Mouse (Mus musculus): ENCODE results near the gene Slc38a1.

Slc38a1 gene

DNA sequence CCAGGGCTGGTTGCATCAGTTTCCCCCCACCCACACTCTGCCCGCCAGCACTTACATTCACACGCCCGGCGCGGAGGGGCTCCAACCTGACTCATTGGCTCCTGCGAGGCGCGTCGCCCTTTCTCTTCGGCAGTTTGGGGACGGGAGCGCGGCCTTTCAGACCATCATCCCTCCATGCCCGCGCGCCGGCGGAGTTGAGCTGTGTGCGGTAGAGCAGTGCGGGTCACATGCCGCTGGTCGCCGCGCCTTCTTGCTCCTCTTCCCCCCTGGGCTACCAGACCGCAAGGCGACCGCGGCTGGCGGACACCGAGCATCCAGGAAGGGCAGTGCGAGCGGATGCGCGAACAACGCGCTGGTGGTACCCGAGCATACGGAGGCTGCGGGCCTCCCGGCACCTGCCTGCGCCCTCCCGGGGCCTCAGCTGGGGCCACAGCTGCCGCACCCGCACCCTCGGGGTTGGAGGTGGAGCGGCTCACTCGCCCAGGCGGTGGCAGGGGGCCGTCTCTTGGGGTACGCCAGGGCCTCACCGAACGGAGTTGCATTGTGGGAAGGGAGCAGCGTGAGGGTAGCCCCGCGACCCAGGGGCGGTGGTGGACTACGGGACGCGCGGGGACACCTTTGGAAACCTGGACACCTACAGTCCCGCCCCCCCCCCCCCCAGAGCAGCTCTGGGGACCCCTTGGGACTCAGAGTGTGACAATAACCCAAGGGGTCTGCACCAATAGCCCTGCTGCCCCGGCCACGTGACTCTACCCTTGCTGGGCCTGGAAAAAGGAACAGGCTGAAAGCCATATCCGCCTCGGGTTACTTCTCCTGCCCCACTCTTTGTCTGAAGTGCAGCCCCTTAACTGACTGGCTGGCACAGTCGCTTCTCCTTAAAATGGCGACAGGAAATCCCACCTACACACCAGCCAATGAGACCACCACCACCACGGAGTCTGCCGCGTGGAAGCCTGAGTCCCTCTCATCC is at the start of gene Slc38a1:
TSS of gene Slc38a1 (minus strand) at position 478 of the 970 bp plus-strand sequence.
- no peak for DNase-seq (ENCODE audit: extremely low read depth, insufficient read length, low spot score)

DNA sequence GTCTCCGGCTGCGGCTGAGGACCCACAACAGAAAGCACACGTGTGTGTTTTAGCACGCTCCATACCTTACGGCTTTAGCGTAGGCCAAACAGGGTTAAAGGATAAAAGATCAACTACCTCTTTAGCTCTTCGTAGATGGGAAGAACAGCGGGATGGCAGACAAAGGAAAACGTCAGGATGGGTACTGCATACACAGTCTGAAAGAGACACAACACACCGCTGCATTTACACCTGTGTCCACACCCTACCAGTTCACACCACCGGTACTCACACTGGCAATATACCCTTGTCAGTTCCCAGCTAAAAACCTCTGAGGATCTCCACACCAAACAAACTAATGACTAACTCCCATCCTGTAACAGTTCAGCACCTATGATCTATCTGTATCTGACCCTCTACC is 49.7 kb upstream of the Slc38a1 start:
- no peak for DNase-seq (ENCODE audit: extremely low read depth, insufficient read length, low spot score)

DNA sequence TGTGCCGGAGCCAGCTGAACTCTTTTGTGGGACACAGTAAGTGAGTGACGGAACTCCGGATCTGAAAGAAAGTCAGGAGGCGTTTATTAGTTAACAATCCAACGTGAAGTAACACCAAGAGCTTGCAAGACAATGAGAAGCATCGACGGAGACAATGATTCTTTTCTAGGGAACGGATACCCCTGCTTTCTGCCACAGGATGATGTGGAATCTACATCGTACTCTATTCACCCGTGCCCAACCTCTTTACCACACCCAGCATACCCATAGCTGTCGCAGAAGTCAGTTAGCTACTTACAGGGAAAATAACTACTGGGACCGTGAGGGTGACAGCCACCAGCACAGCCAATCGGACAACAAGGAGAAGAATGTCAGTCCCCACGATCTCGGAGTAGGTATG is 48.7 kb upstream of the Slc38a1 start:
- no peak for DNase-seq (ENCODE audit: extremely low read depth, insufficient read length, low spot score)

DNA sequence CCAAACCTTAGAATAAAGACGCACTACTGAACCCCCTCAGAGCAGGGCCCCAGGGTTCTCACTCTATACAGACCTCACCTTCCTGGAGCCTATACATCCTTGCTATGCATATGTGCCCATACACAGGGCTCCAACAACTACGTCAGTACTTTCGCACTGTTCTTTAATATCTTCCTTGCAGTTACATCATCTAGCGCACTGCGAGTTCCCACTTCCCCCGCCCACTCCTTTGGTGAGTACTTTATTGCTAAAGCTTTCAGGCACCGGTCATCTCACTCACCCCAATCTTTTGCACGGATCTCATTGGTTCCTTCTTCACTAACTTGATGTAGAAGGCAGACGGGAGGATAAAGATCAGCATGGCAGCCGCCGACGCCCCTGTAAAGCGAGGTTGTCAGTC is 48.1 kb upstream of the Slc38a1 start:
- no peak for DNase-seq (ENCODE audit: extremely low read depth, insufficient read length, low spot score)

DNA sequence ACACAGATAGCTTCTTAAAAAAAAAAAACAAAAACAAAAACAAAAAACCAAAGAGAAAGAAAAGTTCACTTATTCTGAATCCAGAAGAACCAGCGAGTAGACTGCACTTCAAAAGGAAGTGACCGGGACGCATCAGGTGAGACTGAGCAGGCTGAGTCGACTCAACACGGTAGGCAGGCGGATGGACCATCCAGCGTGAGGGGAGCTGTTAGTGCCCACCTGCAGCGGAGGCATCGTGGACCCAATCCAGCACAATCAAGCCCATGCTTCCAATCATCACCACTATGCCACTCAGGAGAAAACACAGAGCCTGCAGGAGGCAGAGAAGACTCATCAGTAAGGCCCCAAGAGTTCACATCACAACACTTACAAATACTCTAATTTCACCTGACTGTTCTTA is 47.2 kb upstream of the Slc38a1 start:
- DNase-seq (ENCODE audit: extremely low read depth, insufficient read length, low spot score), result no peak

DNA sequence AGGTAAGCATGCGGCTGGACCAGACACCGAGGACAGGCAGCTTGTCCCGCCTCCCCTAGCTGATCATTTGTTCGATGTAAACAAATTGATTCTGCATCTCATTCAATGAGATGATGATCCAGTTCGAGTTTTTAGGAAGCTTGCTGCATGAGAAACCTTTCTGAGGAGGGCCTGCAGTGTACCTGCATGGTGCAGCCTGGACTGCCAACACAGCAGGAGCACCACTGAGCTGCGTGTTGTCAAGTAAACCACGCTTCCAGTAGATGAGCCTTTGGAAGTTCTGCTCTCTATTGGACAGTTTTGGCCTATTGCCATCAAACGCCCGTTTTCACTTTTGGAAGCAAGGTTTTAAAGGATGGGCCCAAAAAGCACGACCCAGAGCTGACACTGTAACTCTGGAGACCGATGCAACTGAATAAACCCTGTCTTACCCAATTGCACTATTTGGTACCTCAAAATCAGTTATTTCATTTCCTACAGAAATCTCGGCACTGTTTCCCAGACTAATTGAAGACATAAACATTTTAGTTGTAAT is 46.1 kb upstream of the Slc38a1 start:
- no peak for DNase-seq (ENCODE audit: extremely low read depth, insufficient read length, low spot score)

DNA sequence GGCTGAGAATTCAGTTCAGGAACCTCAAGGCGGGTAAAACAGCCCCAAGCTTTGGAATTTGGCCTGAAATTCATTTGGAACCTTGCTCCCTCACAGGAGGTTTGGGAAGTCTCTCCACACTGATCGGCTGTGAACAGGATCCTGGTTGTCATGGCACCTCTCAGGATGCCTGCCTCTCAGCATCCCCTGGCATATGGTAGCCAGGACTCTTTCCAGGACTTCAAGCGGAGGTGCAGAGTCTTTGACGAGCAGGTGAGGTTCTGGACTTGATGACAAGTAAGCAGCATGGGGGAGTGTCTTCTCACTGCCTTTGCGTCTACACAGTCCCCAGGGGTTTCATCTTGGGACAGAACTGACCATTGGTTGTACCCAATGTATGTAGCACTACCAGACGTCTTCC is 45.3 kb upstream of the Slc38a1 start:
- no peak for DNase-seq (ENCODE audit: extremely low read depth, insufficient read length, low spot score)

DNA sequence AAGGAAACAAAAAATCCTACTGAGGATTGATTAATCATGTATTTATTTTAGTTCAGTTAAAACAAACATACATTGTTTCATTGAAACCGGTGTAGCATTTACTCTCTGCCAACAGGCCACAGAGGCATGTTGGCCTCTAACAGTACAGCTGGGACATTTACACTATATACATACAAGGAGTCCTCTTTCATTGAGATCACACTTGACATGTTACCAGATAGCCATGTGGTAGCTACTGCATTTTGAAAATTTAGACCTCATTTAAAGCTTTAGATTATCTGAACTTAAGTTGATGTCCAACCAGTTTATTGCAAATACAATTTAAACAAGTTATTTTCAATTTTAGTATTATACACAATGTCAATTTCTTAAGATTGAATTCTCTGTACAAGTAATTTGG is 44.7 kb upstream of the Slc38a1 start:
- DNase-seq (ENCODE audit: extremely low read depth, insufficient read length, low spot score), result no peak

DNA sequence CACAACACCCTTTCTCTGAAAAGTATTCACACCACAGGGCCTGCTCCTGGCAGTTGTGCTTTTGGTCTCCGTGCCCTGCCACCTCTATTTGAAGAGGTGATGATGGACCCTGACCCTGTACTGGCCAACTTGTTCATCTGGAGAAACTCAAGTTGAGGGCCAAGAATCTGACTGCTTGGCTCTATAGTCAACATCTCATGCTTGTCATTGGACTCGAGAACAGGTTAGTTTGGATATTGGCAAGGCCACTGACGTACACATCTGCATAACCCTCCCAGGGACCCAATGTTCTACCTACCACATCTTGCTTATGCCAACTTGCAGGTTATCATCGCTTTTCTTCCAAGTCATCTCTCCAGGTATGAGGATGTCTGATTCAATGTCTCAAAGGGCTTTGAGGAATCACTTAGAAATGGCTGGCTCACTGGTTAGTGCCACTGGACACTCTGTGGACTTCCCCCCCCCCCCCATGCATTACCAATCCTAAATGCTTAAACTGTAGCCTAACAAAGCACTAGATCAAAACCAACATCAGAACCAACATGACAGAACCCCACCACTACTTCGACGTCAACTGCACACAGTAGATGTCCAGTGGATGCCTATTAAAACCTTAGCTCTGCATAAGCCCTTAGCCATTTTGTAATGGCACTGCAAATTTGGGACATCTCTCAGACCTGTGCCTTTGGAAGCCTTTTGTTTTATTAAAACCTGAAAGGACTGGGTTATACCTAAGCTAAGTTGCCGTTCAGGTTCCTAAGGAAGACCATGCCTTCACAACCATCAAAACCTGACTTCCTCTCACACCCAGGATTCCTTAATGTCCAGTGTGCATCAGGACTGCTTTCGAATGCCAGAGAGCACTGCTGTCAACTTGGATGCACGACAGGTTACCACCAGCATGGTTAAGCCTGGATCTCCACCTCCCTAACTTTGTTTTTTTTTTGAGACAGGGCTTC is 43.8 kb upstream of the Slc38a1 start:
- no peak for DNase-seq (ENCODE audit: extremely low read depth, insufficient read length, low spot score)

DNA sequence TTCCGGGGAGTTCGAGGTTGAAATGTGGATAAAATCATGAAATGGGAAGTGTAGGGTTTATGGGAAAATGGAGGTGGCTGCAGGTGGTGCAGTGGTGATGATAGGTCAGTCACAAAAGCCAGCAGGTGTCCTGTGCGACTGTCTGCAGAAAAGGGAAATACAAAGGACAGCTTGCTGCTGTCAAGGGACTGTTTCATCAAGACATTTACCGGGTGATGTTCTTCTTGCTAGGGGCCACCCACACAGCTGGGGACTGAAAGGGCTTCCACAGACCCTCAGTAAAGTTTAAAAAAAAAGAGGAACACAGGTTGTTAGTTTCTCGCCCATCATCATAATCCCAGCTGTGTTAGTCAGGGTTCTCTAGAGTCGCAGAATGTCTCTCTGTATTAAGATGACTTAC is 42.6 kb upstream of the Slc38a1 start:
- no peak for DNase-seq (ENCODE audit: extremely low read depth, insufficient read length, low spot score)

DNA sequence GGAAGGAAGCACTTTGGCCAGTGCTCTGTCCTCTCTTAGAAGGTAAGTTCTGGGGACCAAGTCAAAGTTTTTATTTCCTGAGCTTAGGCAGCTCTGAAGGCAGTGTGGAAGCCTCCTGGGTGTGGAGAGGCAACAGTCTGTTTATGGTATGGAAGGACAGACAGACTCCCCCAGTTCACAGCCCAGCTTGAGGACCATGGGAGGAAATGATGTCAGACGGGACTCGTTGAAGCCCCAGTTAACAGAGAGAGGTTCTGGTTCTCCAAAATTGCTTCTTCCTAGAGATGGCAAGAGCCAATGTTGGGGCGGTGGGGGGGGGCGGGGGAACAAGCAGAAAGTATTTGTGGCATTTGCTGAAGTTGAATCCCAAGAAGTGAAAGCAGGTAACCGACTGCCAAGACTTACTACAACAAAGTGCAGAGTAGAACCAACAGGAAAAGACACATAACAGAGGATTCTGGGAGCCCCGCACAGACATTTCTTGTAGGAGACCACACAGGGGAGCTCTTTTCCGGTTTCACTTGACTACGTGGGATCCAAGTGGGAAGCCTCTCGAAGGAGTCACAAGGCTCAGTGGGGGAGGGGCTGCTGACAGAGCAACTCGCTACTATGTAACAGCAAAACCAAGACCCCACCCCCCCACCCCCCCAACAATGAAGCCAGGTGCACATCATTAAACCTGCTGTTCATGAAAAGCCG is 41.6 kb upstream of the Slc38a1 start:
- DNase-seq (ENCODE audit: extremely low read depth, insufficient read length, low spot score), result no peak

DNA sequence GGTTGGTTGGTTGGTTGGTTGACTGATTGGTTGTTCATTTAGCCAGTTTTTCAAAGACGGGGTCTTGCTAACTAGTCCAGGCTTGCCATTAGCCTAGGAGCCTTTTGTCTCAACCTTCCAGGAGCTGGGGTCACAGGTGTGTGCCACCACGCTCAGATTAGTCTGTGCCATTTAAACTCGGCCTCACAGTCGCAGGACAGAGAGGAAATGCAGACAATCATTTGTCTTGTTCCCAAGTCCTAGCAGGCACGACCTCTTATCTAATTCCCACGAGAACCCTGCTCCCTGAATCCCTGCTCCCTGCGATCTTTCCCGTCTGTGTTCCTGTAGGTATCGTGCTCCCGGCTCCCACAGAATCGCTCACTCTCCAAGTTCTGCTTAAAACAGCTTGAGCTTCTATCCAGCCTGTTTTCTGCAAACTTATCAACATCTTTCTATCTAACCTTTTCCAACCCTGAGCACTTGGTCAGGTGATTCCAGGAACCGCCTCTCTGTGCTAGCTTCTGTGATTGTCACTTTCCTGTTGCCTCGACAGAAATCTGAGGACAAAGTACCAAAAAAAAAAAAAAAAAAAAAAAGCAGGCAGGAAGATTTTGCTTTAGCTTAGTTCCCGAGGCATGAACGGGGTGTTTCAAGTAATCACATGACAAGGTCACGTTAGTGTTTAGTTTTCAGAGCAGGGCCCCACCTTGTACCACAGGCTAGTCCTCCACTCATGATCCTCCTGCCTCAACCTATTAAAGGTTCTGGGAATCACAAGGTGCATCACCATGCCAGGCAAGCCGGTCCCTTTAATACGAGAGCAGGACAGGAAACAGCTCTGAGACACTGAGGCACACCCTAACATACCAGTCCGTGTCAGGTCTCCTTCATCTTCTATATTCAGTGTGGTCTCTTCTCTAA is 36.4 kb upstream of the Slc38a1 start:
- no peak for DNase-seq (ENCODE audit: extremely low read depth, insufficient read length, low spot score)

DNA sequence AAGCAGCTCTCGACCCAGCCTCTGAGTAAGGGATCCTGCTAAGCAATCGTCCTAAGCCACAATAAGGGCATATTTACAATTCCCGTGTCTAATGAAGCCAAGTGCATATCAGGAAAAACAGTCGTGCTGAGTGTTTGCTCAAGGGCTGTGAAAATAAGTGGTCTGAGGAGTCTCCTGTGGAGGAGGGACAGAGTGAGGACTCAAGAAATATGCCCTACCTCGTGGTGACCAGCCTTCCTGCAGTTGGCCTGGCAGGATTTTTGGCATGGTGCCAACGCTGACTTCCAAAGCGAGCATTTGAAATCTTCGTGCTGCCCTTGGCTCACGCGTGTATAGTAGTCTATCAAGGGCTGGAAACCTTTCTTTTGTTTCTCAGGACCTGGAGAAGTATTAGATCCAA is 33.8 kb upstream of the Slc38a1 start:
- DNase-seq (ENCODE audit: extremely low read depth, insufficient read length, low spot score), result no peak

DNA sequence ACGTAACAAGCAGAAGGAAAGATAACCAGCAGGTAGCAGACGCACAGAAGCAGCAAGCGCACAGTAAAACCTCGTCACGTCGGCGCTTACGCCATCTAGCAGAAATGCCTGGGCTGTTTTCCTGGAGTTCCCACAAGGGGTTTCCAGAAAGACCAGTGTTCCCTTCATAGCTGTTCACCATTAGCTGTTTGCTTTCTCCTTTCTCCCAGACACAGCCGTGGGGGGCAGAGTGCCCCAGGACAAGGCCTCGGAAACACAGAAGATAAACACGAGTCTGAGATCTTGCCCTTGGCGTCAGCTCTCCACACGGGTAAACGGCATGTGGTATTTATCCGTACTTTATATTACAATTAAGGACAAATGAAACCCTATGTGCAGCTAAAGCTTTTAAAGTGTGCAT is 33.0 kb upstream of the Slc38a1 start:
- no peak for DNase-seq (ENCODE audit: extremely low read depth, insufficient read length, low spot score)

DNA sequence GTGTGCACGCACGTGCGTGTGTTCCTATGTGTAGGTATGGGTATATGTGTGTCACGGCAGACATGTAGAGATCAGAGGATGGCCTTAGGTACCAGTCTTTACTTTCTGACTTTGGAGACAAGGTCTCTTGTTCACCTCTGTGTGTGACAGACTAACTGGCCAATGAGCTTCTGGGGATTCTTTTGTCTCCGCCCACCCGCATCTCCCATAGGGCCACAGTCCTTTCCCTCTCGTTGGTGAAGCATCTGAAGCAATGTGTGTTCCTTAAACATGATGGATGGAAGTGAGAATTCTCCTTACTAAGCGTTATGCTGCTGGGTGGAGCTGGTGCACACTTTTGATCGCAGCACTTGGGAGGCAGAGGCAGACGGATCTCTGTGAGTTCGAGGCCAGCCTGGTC is 32.3 kb upstream of the Slc38a1 start:
- no peak for DNase-seq (ENCODE audit: extremely low read depth, insufficient read length, low spot score)

DNA sequence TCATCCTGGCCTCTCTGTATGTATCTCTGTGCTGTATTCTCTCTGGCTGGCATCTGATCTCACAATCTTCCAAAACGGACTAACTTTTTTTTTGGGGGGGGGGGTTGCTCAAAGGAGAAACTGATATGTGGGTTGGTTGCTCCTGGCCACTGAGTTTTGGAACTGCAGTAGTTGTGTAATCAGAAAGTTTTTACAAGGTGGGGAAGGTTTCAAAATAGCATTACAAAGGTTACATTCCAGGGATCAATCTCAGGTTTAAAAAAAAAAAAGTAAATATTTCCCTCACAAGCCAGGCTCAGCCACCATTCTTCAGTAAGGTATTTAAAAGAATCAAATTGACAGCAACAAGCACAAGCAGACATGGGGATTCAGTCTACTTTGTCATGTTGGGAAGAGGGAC is 31.4 kb upstream of the Slc38a1 start:
- no peak for DNase-seq (ENCODE audit: extremely low read depth, insufficient read length, low spot score)

DNA sequence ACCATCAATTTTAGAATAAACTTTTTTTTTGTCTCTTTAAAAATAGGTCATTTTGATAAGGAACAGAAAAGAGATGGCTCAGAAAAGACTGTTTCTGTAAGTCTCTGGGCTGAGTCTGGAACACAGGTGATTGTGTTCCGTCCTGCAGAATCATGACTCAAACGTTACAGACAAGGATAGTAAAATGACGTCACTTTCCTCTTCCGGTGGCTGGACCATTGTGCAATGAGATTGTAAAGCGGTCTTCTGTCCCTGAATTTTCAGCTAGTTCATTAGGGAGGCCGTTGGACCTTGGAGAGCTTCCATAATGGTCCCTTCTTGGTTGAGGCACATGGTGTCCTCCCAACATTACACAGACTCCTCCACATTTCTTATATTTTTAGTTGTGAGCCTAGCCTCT is 27.0 kb upstream of the Slc38a1 start:
- DNase-seq (ENCODE audit: extremely low read depth, insufficient read length, low spot score), result no peak

DNA sequence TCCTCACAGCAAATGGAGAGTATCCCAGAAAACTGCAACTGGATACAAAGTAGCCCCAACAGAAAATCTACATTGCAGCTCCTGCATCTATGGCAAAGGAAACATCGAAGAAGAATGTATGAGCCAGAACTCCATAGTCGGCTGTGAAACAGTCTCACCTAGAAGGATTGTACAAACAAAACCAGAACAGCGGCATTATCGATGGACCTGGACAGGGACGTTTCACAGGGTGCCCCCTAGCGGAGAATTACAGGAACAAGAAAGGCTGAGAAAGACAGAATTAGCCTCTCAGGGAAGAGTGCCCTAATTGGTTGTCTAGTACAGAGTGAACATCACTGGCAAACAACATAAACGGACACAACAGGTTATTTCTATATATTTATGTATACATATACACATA is 23.9 kb upstream of the Slc38a1 start:
- DNase-seq (ENCODE audit: extremely low read depth, insufficient read length, low spot score), result no peak

DNA sequence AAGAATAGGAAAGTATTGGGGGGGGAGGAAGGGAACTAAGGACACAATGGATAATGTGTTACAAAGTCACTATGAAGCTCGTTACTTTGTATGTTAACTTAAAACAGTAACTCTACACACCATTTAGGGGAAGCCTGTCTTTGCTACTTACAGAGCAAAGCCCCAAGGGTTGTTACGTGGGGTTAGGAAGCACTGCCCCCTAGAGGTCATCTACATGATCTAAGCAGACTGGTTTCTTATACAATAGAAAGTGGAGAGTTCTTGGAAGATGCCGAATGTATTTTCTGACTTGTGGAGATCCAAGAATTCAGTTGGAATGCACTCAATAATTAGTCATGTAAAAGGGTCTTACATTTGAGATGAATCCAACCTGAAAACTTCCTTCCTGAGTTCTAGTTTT is 23.2 kb upstream of the Slc38a1 start:
- DNase-seq (ENCODE audit: extremely low read depth, insufficient read length, low spot score), result no peak
